Comparison of ENCODE assay signal across 19 mouse cellular contexts in the genomic region with DNA sequence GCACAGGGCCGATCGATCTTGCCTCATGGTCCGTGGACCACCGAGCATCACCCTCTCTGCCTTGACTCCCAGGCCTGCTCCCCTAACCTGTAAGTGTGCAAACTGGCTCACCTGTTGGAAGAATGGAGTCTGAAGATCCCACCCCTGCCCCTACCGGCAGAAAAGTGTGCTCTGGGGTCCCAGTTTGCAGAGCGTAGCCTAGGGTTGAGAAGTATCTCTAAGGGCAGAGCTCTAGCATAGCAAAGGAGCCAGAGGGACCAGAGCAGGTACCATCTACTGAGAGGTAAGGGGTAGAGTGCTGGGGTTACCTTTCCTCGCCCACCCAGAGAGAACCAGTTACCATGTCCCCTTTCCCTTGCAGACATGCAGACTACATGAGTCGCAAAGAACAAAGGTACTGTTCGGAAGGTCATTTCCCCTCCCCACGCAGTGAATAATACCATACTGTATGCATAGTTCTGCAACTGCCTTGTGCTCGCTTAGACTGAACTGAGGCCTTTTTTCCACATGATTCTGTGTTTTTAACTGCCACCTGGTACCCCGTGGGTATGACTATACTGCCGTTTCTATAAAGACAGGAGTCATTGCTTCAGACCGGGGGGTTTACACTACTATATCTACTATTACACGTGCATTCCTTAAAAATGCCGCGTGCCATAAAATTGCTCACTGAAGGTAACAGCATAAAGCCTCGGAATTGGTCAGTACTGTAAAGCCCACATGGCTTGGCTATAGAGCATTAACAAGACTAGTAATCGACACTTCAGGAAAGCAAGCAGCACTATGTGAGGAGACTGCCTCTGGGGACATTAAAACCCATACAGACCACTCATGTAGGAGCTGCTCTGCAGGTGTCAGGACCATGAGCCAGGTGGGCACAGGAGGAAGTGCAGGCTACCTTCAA.
DNase-seq lines count a peak whose midpoint lies in the region; ATAC-seq and TF ChIP-seq lines count a peak whose summit lies in the region.
"Had no signal": no experiment of that assay in that cellular context is flagged by ENCODE, and none has a peak within 500 bp of the region (broad histone marks: within the 10 kb centered on the region; RNA-seq: fewer than 3 reads in every experiment).

No protein-coding gene starts in this region.

- peak overlapping the region; percentile 56 for H3K4me3 ChIP-seq in spleen, adult 2 months (ENCODE audit: extremely low read depth, insufficient read depth, insufficient read length)
- no peak overlapping the region for H3K4me3 ChIP-seq in limb, embryonic 11.5 days (ENCODE audit: low read depth, low read length)
- H3K4me3 ChIP-seq in forebrain, embryonic 12.5 days (replicated peaks) = no peak overlapping the region
- H3K4me3 ChIP-seq: embryonic facial prominence, embryonic 12.5 days; heart, adult 2 months; layer of hippocampus, adult 2 months; lung, embryonic 15.5 days; midbrain, embryonic 15.5 days had no signal

- peak; percentile 25 for ATAC-seq in activated CD4-positive, CD25-positive, alpha-beta regulatory T cell, adult 4 months
- ATAC-seq in limb, embryonic 11.5 days (ENCODE audit: insufficient number of reproducible peaks, low FRiP score, low TSS enrichment, low read depth) = peak; percentile 40; the same call in 1 of the 2 replicates
- no peak for ATAC-seq in forebrain, embryonic 12.5 days (ENCODE audit: low FRiP score)
- ATAC-seq: forebrain, embryonic 16.5 days; midbrain, embryonic 15.5 days had no signal

- H3K4me1 ChIP-seq in spleen, adult 2 months (ENCODE audit: control insufficient read depth, insufficient read depth, insufficient read length) = peaks cover 32% of the 10 kb centered on the region; the same call in 1 of the 2 replicates
- peaks cover 16% of the 10 kb centered on the region for H3K4me1 ChIP-seq in limb, embryonic 11.5 days (ENCODE audit: control insufficient read depth, insufficient read depth, low read length)
- H3K4me1 ChIP-seq in forebrain, embryonic 12.5 days = 0 out of 2 replicates have a peak, but pooled peaks cover 3% of the 10 kb centered on the region
- H3K4me1 ChIP-seq: lung, embryonic 15.5 days; midbrain, embryonic 15.5 days had no signal

- DNase-seq in spleen, adult 2 months (ENCODE audit: low read depth in 1 of 2, low spot score in 2 of 2) = peak in 1 of 2 experiments; percentile 28
- DNase-seq in spleen, adult 18-20 months = no peak
- no peak for DNase-seq in limb, embryonic 11.5 days (ENCODE audit: low spot score)
- peak; percentile 26 to 34 for DNase-seq in thymus, postnatal 36 days
- DNase-seq in adrenal gland, postnatal 36 days = no peak
- DNase-seq: adrenal gland, postnatal 14 days; cerebellum, adult 8-10 months; heart, adult 2 months; kidney, adult 11 months; kidney, postnatal 10 days had no signal

- no peaks in the 10 kb centered on the region for H3K27me3 ChIP-seq in spleen, adult 2 months (ENCODE audit: control insufficient read depth, insufficient read depth, low read length)
- no peaks in the 10 kb centered on the region for H3K27me3 ChIP-seq in limb, embryonic 11.5 days (ENCODE audit: control insufficient read depth, insufficient read depth, low read length)
- H3K27me3 ChIP-seq in forebrain, embryonic 12.5 days = no peaks in the 10 kb centered on the region
- H3K27me3 ChIP-seq: embryonic facial prominence, embryonic 12.5 days; lung, embryonic 15.5 days; midbrain, embryonic 15.5 days had no signal

- no peak overlapping the region for H3K9ac ChIP-seq in limb, embryonic 11.5 days (ENCODE audit: low read length)
- H3K9ac ChIP-seq in forebrain, embryonic 12.5 days = no peak overlapping the region
- H3K9ac ChIP-seq: embryonic facial prominence, embryonic 12.5 days; hindbrain, embryonic 14.5 days; lung, embryonic 15.5 days; midbrain, embryonic 15.5 days had no signal

- H3K27ac ChIP-seq in spleen, adult 2 months (ENCODE audit: insufficient read depth, low read length) = peak overlapping the region; percentile 85
- H3K27ac ChIP-seq in limb, embryonic 11.5 days (replicated peaks; ENCODE audit: low read depth, low read length) = peak overlapping the region; percentile 36; the same call in 1 of the 2 replicates
- no peak overlapping the region for H3K27ac ChIP-seq in forebrain, embryonic 12.5 days
- H3K27ac ChIP-seq: embryonic facial prominence, embryonic 12.5 days; heart, adult 2 months; hindbrain, embryonic 14.5 days; layer of hippocampus, adult 2 months; lung, embryonic 15.5 days; macrophage; midbrain, embryonic 15.5 days had no signal

- no peaks in the 10 kb centered on the region for H3K9me3 ChIP-seq in limb, embryonic 11.5 days (ENCODE audit: control insufficient read depth, low read length)
- H3K9me3 ChIP-seq in forebrain, embryonic 12.5 days = no peaks in the 10 kb centered on the region
- H3K9me3 ChIP-seq: lung, embryonic 15.5 days; midbrain, embryonic 15.5 days had no signal

- TF ChIP-seq CTCF in spleen, adult 2 months (IDR thresholded peaks at IDR 0.05; ENCODE audit: extremely low read depth, insufficient read depth, insufficient read length, insufficient replicate concordance) = no peak

- H3K36me3 ChIP-seq in spleen, adult 2 months (ENCODE audit: control insufficient read depth, insufficient read depth, low read length) = no peaks in the 10 kb centered on the region
- H3K36me3 ChIP-seq in limb, embryonic 11.5 days (ENCODE audit: control insufficient read depth, insufficient read depth, low read length) = no peaks in the 10 kb centered on the region
- H3K36me3 ChIP-seq in forebrain, embryonic 12.5 days (replicated peaks) = no peaks in the 10 kb centered on the region
- H3K36me3 ChIP-seq: embryonic facial prominence, embryonic 12.5 days; lung, embryonic 15.5 days; midbrain, embryonic 15.5 days had no signal

- WGBS in spleen, adult 2 months = 54% methylated on average over 19 of the region's 19 CpGs
- 81% methylated on average over 19 of the region's 19 CpGs for WGBS in limb, embryonic 11.5 days
- WGBS in forebrain, embryonic 12.5 days = 92% methylated on average over 19 of the region's 19 CpGs

- no peak for TF ChIP-seq POLR2A in spleen, adult 2 months (IDR thresholded peaks at IDR 0.05; ENCODE audit: low read depth, low read length)

- no peak overlapping the region for H3K4me2 ChIP-seq in limb, embryonic 11.5 days (ENCODE audit: low read depth, severe bottlenecking)
- no peak overlapping the region for H3K4me2 ChIP-seq in forebrain, embryonic 12.5 days
- H3K4me2 ChIP-seq: embryonic facial prominence, embryonic 12.5 days; hindbrain, embryonic 14.5 days; lung, embryonic 15.5 days; midbrain, embryonic 15.5 days had no signal

Comparison
In these comparisons a context has a peak if more than half of its experiments do, and no peak if none do; other contexts are left out.
1. DNase-seq: peak in thymus, postnatal 36 days (2 of 2); none in spleen, adult 18-20 months (0 of 2), limb, embryonic 11.5 days (single experiment) and adrenal gland, postnatal 36 days (0 of 2).